Mouse (Mus musculus): ENCODE results near the gene Ppp2r3a. TPM values are rescaled to one million over a fixed set of nuclear protein-coding genes. Genes with fewer than 3 reads are reported as not detected.

Ppp2r3a gene
- polyA plus RNA-seq, 1 experiment from 2014 or later, result 13.8 TPM

DNA sequence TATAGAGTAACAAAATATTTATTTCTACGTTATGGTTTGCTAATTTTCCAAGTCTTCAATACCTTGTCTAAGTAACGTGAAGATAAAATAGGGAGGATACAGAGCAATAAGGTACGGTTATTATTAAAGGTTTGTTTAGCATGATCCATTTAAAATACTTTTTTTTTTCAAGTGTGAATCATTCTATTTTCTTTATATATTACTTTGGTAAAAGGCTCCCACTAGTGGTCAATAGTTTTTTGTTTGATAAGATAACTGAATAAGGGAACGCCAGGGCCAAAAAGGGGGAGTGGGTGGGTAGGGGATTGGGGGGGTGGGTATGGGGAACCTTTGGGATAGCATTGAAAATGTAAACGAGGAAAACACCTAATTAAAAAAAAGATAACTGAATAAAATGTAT is 98.7 kb downstream of the Ppp2r3a start:
- Histone ChIP-seq H3K27me3 (no peaks in the 10 kb centered on the region), H3K9me3 (no peaks in the 10 kb centered on the region), H3K9ac (replicated peaks) (no peak overlapping the region), H3K27ac (no peak overlapping the region), H3K36me3 (peaks cover 20% of the 10 kb centered on the region; the same call in 1 of the 2 replicates), H3K4me1 (replicated peaks) (no peaks in the 10 kb centered on the region), H3K4me3 (replicated peaks) (no peak overlapping the region), H3K4me2 (no peak overlapping the region)
- ATAC-seq (ENCODE audit: insufficient number of reproducible peaks, insufficient read depth, low FRiP score, low TSS enrichment, low read depth), result no peak
- WGBS, result 81% methylated on average over 5 of the region's 5 CpGs

- Histone ChIP-seq H3K27me3 (no peaks in the 10 kb centered on the region), H3K36me3 (peaks cover 53% of the 10 kb centered on the region), H3K9me3 (peaks cover 5% of the 10 kb centered on the region; the same call in 1 of the 2 replicates), H3K4me3 (replicated peaks) (no peak overlapping the region), H3K9ac (replicated peaks) (no peak overlapping the region), H3K4me1 (replicated peaks) (no peaks in the 10 kb centered on the region), H3K4me2 (no peak overlapping the region), H3K27ac (no peak overlapping the region)
- no peak for ATAC-seq (ENCODE audit: insufficient number of reproducible peaks, insufficient read depth, low FRiP score, low TSS enrichment, low read depth)
- WGBS, result 93% methylated on average over 4 of the region's 4 CpGs
Measured at GRCm38 (mm10) chr9:101143635-101144034, 108.0 kb downstream of the Ppp2r3a start.

- Histone ChIP-seq H3K9me3 (no peaks in the 10 kb centered on the region), H3K4me3 (replicated peaks) (no peak overlapping the region), H3K9ac (replicated peaks) (no peak overlapping the region), H3K27me3 (no peaks in the 10 kb centered on the region), H3K36me3 (peaks cover 16% of the 10 kb centered on the region; the same call in 1 of the 2 replicates), H3K4me2 (no peak overlapping the region), H3K27ac (no peak overlapping the region), H3K4me1 (replicated peaks) (no peaks in the 10 kb centered on the region)
- no peak for ATAC-seq (ENCODE audit: insufficient number of reproducible peaks, insufficient read depth, low FRiP score, low TSS enrichment, low read depth)
- 84% methylated on average over 8 of the region's 8 CpGs for WGBS
Measured at GRCm38 (mm10) chr9:101114182-101114884, 137.3 kb downstream of the Ppp2r3a start.

DNA sequence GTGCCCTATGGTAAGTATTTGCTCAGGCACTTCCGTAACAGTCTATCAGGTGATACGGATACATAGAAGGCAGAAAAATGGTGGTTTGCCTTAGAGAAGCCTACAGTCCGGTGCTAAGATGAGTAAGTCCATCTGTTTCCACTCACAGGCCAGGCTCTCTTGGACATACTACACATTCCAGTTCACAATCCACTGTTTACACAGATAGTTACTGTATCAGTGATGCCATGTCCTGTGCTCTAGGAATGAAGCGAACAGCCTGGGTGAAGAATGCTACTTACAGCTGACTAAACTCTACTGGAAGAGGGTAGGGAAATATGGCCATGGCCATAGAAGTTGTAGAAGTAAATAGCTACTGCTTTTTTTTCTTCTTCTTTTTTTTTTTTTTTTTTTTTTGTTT is 138.3 kb downstream of the Ppp2r3a start:
- H3K4me3 ChIP-seq (replicated peaks), result no peak overlapping the region
- peaks cover 16% of the 10 kb centered on the region; the same call in 1 of the 2 replicates for H3K36me3 ChIP-seq
- no peak overlapping the region for H3K4me2 ChIP-seq
- H3K4me1 ChIP-seq (replicated peaks), result no peaks in the 10 kb centered on the region
- H3K27ac ChIP-seq, result no peak overlapping the region
- ATAC-seq (ENCODE audit: insufficient number of reproducible peaks, insufficient read depth, low FRiP score, low TSS enrichment, low read depth), result no peak
- no peak overlapping the region for H3K9ac ChIP-seq (replicated peaks)
- WGBS, result 92% methylated on average over 4 of the region's 4 CpGs
- no peaks in the 10 kb centered on the region for H3K9me3 ChIP-seq
- H3K27me3 ChIP-seq, result no peaks in the 10 kb centered on the region

DNA sequence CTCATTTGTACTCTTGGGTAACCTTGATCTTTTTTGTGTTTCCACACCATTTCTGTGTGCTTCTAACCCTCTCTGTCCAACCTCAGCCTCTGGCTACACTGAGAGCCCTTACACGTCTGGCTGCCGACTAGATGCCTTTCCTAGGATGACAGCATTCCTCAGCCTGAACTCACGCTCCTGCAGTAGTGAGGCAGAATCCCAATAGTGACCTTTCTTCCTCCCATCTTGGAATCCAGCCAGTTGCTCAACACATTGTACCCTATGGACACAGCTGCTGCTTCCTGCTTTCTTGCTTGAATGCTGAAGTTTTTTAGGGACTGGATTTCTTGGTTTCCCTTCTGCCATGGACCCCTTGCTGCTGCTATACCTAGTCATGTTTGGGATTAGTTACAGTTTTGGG is 141.6 kb downstream of the Ppp2r3a start:
- Histone ChIP-seq H3K27ac (no peak overlapping the region), H3K27me3 (no peaks in the 10 kb centered on the region), H3K4me1 (replicated peaks) (no peaks in the 10 kb centered on the region), H3K4me2 (no peak overlapping the region), H3K9me3 (no peaks in the 10 kb centered on the region), H3K4me3 (replicated peaks) (no peak overlapping the region), H3K36me3 (peaks cover 15% of the 10 kb centered on the region), H3K9ac (replicated peaks) (no peak overlapping the region)
- no peak for ATAC-seq (ENCODE audit: insufficient number of reproducible peaks, insufficient read depth, low FRiP score, low TSS enrichment, low read depth)
- WGBS, result 61% methylated on average over 3 of the region's 3 CpGs

DNA sequence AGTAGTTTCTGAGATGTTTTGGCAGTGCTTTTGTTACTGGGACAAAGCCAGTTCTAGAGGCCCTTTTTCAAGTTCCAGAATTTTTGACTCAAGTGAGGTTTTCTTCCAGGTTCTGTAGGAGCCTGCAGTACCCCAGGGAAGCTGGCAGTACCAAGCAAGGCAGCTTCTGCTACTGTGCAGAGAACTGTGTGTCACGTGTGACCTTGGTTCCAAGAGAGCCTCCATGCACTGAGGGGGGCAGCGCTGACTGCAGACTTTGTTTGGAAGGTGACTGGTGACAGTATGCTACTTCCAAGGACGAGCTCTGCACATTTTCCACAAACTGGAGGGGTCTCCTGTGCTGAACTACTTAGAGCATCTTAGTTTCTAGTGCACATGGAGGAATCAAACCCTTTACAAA is 144.2 kb downstream of the Ppp2r3a start:
- ATAC-seq (ENCODE audit: insufficient number of reproducible peaks, insufficient read depth, low FRiP score, low TSS enrichment, low read depth), result no peak
- H3K27me3 ChIP-seq, result no peaks in the 10 kb centered on the region
- H3K27ac ChIP-seq, result no peak overlapping the region
- no peak overlapping the region for H3K4me3 ChIP-seq (replicated peaks)
- H3K36me3 ChIP-seq, result peaks cover 23% of the 10 kb centered on the region
- no peak overlapping the region for H3K9ac ChIP-seq (replicated peaks)
- H3K9me3 ChIP-seq, result no peaks in the 10 kb centered on the region
- 75% methylated on average over 3 of the region's 3 CpGs for WGBS
- no peaks in the 10 kb centered on the region for H3K4me1 ChIP-seq (replicated peaks)
- no peak overlapping the region for H3K4me2 ChIP-seq

GRCm38 (mm10) chr9:101105735-101106134 is 145.9 kb downstream of the Ppp2r3a start:
- Histone ChIP-seq H3K9me3 (no peaks in the 10 kb centered on the region), H3K9ac (replicated peaks) (no peak overlapping the region), H3K4me1 (replicated peaks) (no peaks in the 10 kb centered on the region), H3K27me3 (no peaks in the 10 kb centered on the region), H3K4me3 (replicated peaks) (no peak overlapping the region), H3K4me2 (no peak overlapping the region), H3K36me3 (peaks cover 35% of the 10 kb centered on the region), H3K27ac (no peak overlapping the region)
- no peak for ATAC-seq (ENCODE audit: insufficient number of reproducible peaks, insufficient read depth, low FRiP score, low TSS enrichment, low read depth)
- 89% methylated on average over 6 of the region's 6 CpGs for WGBS

DNA sequence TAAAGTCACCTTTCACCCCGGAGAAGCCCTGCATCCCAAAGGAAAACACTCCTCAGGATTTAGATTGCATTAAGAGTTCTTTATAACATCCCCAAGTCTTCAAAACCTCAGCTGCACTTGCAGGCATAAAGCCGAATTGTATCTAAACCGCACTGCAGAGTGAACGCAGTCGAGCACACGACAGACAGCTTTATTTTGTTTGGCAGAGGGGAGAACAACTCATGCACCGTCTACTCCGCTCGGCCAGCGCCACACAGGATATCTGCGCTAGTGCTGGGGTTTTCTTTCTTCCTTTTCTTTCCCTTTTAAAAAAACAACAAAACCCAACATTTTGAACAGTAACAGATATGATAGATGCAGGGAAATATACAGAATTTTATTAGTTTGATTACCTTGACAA is 146.7 kb downstream of the Ppp2r3a start:
- Histone ChIP-seq H3K9ac (replicated peaks) (no peak overlapping the region), H3K27me3 (no peaks in the 10 kb centered on the region), H3K4me3 (replicated peaks) (no peak overlapping the region), H3K27ac (no peak overlapping the region), H3K36me3 (peaks cover 41% of the 10 kb centered on the region), H3K4me1 (replicated peaks) (no peaks in the 10 kb centered on the region), H3K9me3 (no peaks in the 10 kb centered on the region), H3K4me2 (no peak overlapping the region)
- WGBS, result 88% methylated on average over 11 of the region's 11 CpGs
- no peak for ATAC-seq (ENCODE audit: insufficient number of reproducible peaks, insufficient read depth, low FRiP score, low TSS enrichment, low read depth)

DNA sequence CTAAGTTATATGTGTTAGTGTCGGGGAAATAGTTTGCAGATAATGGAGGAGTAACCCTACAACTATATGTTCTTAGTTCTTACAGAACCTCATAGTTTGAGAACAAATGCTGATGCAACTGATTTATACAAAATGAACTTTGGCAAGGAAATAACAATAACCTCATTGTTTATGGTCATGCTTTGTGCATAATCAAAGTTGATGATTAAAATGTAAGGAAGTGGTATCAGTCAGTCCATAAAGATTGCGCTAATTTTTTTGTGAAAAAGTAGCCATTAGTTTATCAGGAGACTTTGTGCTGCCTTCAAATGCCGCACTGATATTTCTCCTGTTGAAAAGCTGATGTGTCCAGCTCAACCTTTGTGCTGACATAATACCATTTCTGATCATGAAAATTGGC is 149.3 kb downstream of the Ppp2r3a start:
- Histone ChIP-seq H3K4me3 (replicated peaks) (no peak overlapping the region), H3K36me3 (peaks cover 43% of the 10 kb centered on the region), H3K4me1 (replicated peaks) (peaks cover 7% of the 10 kb centered on the region), H3K9me3 (peaks cover 4% of the 10 kb centered on the region), H3K9ac (replicated peaks) (no peak overlapping the region), H3K27ac (no peak overlapping the region), H3K27me3 (no peaks in the 10 kb centered on the region), H3K4me2 (no peak overlapping the region)
- 90% methylated on average over 3 of the region's 3 CpGs for WGBS
- ATAC-seq (ENCODE audit: insufficient number of reproducible peaks, insufficient read depth, low FRiP score, low TSS enrichment, low read depth), result no peak

GRCm38 (mm10) chr9:101101547-101101946 is 150.0 kb downstream of the Ppp2r3a start:
- Histone ChIP-seq H3K27me3 (no peaks in the 10 kb centered on the region), H3K9ac (replicated peaks) (no peak overlapping the region), H3K4me1 (replicated peaks) (peaks cover 7% of the 10 kb centered on the region), H3K36me3 (peaks cover 42% of the 10 kb centered on the region), H3K4me2 (no peak overlapping the region), H3K9me3 (peaks cover 5% of the 10 kb centered on the region), H3K27ac (no peak overlapping the region), H3K4me3 (replicated peaks) (no peak overlapping the region)
- WGBS, result 95% methylated on average over 8 of the region's 8 CpGs
- no peak for ATAC-seq (ENCODE audit: insufficient number of reproducible peaks, insufficient read depth, low FRiP score, low TSS enrichment, low read depth)

DNA sequence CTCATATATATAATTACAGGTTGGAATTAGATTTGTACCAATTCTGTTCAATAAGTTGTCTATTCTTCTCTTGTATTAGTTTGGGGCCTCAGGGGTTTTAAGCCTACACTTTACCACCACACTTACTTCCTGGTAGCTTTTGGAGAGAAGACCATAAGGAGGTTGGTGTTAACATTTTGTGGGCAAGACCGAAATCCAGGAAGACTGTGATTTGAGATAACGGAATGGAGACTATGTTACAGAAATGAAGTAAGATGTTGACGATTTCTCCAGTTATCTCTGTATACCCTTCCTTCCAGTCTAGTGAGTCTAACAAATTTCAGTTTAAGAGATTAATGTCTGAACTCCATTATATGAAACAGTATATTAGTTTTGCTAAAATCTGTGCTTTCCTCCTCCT is 151.4 kb downstream of the Ppp2r3a start:
- no peaks in the 10 kb centered on the region for H3K27me3 ChIP-seq
- H3K4me2 ChIP-seq, result no peak overlapping the region
- no peak overlapping the region for H3K27ac ChIP-seq
- 93% methylated on average over 3 of the region's 3 CpGs for WGBS
- H3K4me1 ChIP-seq (replicated peaks), result peaks cover 7% of the 10 kb centered on the region
- H3K9me3 ChIP-seq, result peaks cover 5% of the 10 kb centered on the region
- H3K4me3 ChIP-seq (replicated peaks), result no peak overlapping the region
- no peak overlapping the region for H3K9ac ChIP-seq (replicated peaks)
- H3K36me3 ChIP-seq, result peaks cover 42% of the 10 kb centered on the region
- ATAC-seq (ENCODE audit: insufficient number of reproducible peaks, insufficient read depth, low FRiP score, low TSS enrichment, low read depth), result no peak

- Histone ChIP-seq H3K9me3 (peaks cover 5% of the 10 kb centered on the region), H3K27me3 (no peaks in the 10 kb centered on the region), H3K4me3 (replicated peaks) (no peak overlapping the region), H3K4me2 (no peak overlapping the region), H3K4me1 (replicated peaks) (peaks cover 7% of the 10 kb centered on the region), H3K36me3 (peaks cover 37% of the 10 kb centered on the region), H3K27ac (no peak overlapping the region), H3K9ac (replicated peaks) (no peak overlapping the region)
- 87% methylated on average over 6 of the region's 6 CpGs for WGBS
- no peak for ATAC-seq (ENCODE audit: insufficient number of reproducible peaks, insufficient read depth, low FRiP score, low TSS enrichment, low read depth)
Measured at GRCm38 (mm10) chr9:101099445-101099844, 152.2 kb downstream of the Ppp2r3a start.
